In genomic region chr10:37194798-37195453, GRCm38 (mm10) we compare ENCODE assay signal across 10 mouse cellular contexts. TPM values are rescaled to one million over a fixed set of nuclear protein-coding genes. Genes with fewer than 3 reads are reported as not detected.
DNase-seq lines count a peak whose midpoint lies in the region; ATAC-seq and TF ChIP-seq lines count a peak whose summit lies in the region.
"Had no signal": no experiment of that assay in that cellular context is flagged by ENCODE, and none has a peak within 500 bp of the region (broad histone marks: within the 10 kb centered on the region; RNA-seq: fewer than 3 reads in every experiment).

No protein-coding gene starts in this region.

- H3K4me2 ChIP-seq in embryonic facial prominence, embryonic 14.5 days (ENCODE audit: low read depth, low read length) = no peak overlapping the region
- no peak overlapping the region for H3K4me2 ChIP-seq in forebrain, embryonic 14.5 days (ENCODE audit: low read length)

- H3K4me1 ChIP-seq in embryonic facial prominence, embryonic 14.5 days (ENCODE audit: control insufficient read depth, insufficient read depth, low read length) = no peaks in the 10 kb centered on the region
- H3K4me1 ChIP-seq in embryonic facial prominence, embryonic 10.5 days = no peaks in the 10 kb centered on the region
- peaks cover 31% of the 10 kb centered on the region for H3K4me1 ChIP-seq in thymus, adult 2 months (replicated peaks; ENCODE audit: control insufficient read depth, insufficient read depth, low read length)
- no peaks in the 10 kb centered on the region for H3K4me1 ChIP-seq in forebrain, embryonic 14.5 days (ENCODE audit: control insufficient read depth, insufficient read depth, low read length)

- no peak overlapping the region for H3K4me3 ChIP-seq in embryonic facial prominence, embryonic 14.5 days (ENCODE audit: low read depth, low read length)
- no peak overlapping the region for H3K4me3 ChIP-seq in embryonic facial prominence, embryonic 10.5 days
- H3K4me3 ChIP-seq in thymus, adult 2 months (ENCODE audit: control insufficient read depth, insufficient read depth, low read length) = no peak overlapping the region
- no peak overlapping the region for H3K4me3 ChIP-seq in forebrain, embryonic 14.5 days (ENCODE audit: low read depth, low read length)

- no peaks in the 10 kb centered on the region for H3K36me3 ChIP-seq in embryonic facial prominence, embryonic 14.5 days (ENCODE audit: control insufficient read depth, insufficient read depth, low read length)
- no peaks in the 10 kb centered on the region for H3K36me3 ChIP-seq in embryonic facial prominence, embryonic 10.5 days (replicated peaks)
- no peaks in the 10 kb centered on the region for H3K36me3 ChIP-seq in thymus, adult 2 months (ENCODE audit: control insufficient read depth, insufficient read depth, low read length)
- H3K36me3 ChIP-seq in forebrain, embryonic 14.5 days (ENCODE audit: control insufficient read depth, insufficient read depth, low read length) = no peaks in the 10 kb centered on the region

- no peak for TF ChIP-seq POLR2A in thymus, adult 2 months (IDR thresholded peaks at IDR 0.05; ENCODE audit: control insufficient read depth, extremely low read depth, insufficient read depth, low read length, poor library complexity)

- DNase-seq in embryonic facial prominence, embryonic 14.5 days (ENCODE audit: low spot score) = peak; percentile 67
- no peak for DNase-seq in embryonic facial prominence, embryonic 10.5 days (ENCODE audit: low spot score)
- peak; percentile 27 for DNase-seq in thymus, adult 2 months
- DNase-seq in thymus, adult 18-20 months = no peak
- no peak for DNase-seq in embryo, embryonic 11 days
- no peak for DNase-seq in forebrain, embryonic 14.5 days (ENCODE audit: low spot score)
- DNase-seq in urinary bladder, postnatal 10 days (ENCODE audit: low spot score) = no peak
- DNase-seq: kidney, adult 2 months; layer of hippocampus, postnatal 36 days had no signal

- H3K27ac ChIP-seq in embryonic facial prominence, embryonic 14.5 days (replicated peaks; ENCODE audit: low read depth, low read length) = peak overlapping the region; percentile 71
- H3K27ac ChIP-seq in embryonic facial prominence, embryonic 10.5 days (replicated peaks) = no peak overlapping the region
- H3K27ac ChIP-seq in thymus, adult 2 months (ENCODE audit: control insufficient read depth, insufficient read depth, low read length) = no peak overlapping the region
- H3K27ac ChIP-seq in forebrain, embryonic 14.5 days (ENCODE audit: low read depth, low read length) = no peak overlapping the region

- TF ChIP-seq CTCF in thymus, adult 2 months (IDR thresholded peaks at IDR 0.05; ENCODE audit: borderline replicate concordance, control insufficient read depth, extremely low read depth, insufficient read depth, low read length, poor library complexity) = no peak

- H3K9me3 ChIP-seq in embryonic facial prominence, embryonic 14.5 days (ENCODE audit: control insufficient read depth, low read length) = no peaks in the 10 kb centered on the region
- no peaks in the 10 kb centered on the region for H3K9me3 ChIP-seq in embryonic facial prominence, embryonic 10.5 days
- H3K9me3 ChIP-seq in forebrain, embryonic 14.5 days (replicated peaks; ENCODE audit: control insufficient read depth, low read length) = no peaks in the 10 kb centered on the region

- ATAC-seq in embryonic facial prominence, embryonic 14.5 days (ENCODE audit: low read depth) = peak; percentile 41
- ATAC-seq in megakaryocyte progenitor cell, adult 5-6 weeks (replicated peaks; ENCODE audit: poor library complexity) = peak; percentile 77
- no peak for ATAC-seq in forebrain, embryonic 14.5 days

- no peaks in the 10 kb centered on the region for H3K27me3 ChIP-seq in embryonic facial prominence, embryonic 14.5 days (replicated peaks; ENCODE audit: control insufficient read depth, insufficient read depth, low read length)
- no peaks in the 10 kb centered on the region for H3K27me3 ChIP-seq in embryonic facial prominence, embryonic 10.5 days (replicated peaks; ENCODE audit: low read depth, poor library complexity, severe bottlenecking)
- H3K27me3 ChIP-seq in thymus, adult 2 months (ENCODE audit: control insufficient read depth, insufficient read depth, low read length) = no peaks in the 10 kb centered on the region
- H3K27me3 ChIP-seq in forebrain, embryonic 14.5 days (replicated peaks; ENCODE audit: control insufficient read depth, insufficient read depth, low read length) = no peaks in the 10 kb centered on the region

- WGBS in embryonic facial prominence, embryonic 14.5 days = 72% methylated on average over 13 of the region's 13 CpGs
- WGBS in embryonic facial prominence, embryonic 10.5 days = 90% methylated on average over 13 of the region's 13 CpGs
- WGBS in thymus, adult 2 months = 29% methylated on average over 13 of the region's 13 CpGs
- WGBS in forebrain, embryonic 14.5 days = 94% methylated on average over 13 of the region's 13 CpGs

- H3K9ac ChIP-seq in embryonic facial prominence, embryonic 14.5 days (ENCODE audit: low read depth, low read length) = no peak overlapping the region
- H3K9ac ChIP-seq in forebrain, embryonic 14.5 days (ENCODE audit: low read length) = no peak overlapping the region

RNA-seq across cellular contexts. Expression of gene Marcks, which starts 56.2 kb away (rescaled TPM):
- polyA plus RNA-seq in embryonic facial prominence, embryonic 14.5 days (2014; fragmentation: Nextera tagmentation; extraction: Ambion mirVana) = 234 and 262 TPM in 2 replicates
- 135 and 155 TPM in 2 replicates for polyA plus RNA-seq in embryonic facial prominence, embryonic 10.5 days (2016; fragmentation: Nextera tagmentation; extraction: Ambion mirVana)
- polyA plus RNA-seq in thymus, adult 2 months (2012; rRNA removed) = 47.7 and 79.9 TPM in 2 replicates
- total RNA-seq in megakaryocyte progenitor cell, adult 5-6 weeks (2015) = 6.9 and 7.6 TPM in 2 replicates
- total RNA-seq in megakaryocyte progenitor cell, adult 5-6 weeks (2017) = 6.7 and 9.1 TPM in 2 replicates
- 319 and 350 TPM in 2 replicates for polyA plus RNA-seq in forebrain, embryonic 14.5 days (2014; fragmentation: Nextera tagmentation; extraction: Ambion mirVana)

Comparison
In these comparisons a context has a peak if more than half of its experiments do, and no peak if none do; other contexts are left out.
1. DNase-seq: peak in embryonic facial prominence, embryonic 14.5 days (single experiment) and thymus, adult 2 months (single experiment); none in embryonic facial prominence, embryonic 10.5 days (single experiment), thymus, adult 18-20 months (0 of 2), embryo, embryonic 11 days (single experiment), forebrain, embryonic 14.5 days (single experiment) and urinary bladder, postnatal 10 days (single experiment).